Mouse (Mus musculus) hindbrain, embryonic 13.5 days (tissue): ENCODE results near the gene Sstr4. TPM values are rescaled to one million over a fixed set of nuclear protein-coding genes. Genes with fewer than 3 reads are reported as not detected.

ENCODE experiments used
- ATAC-seq: fragments of 200-750 bp; cut with Nextera tagmentation; 2 replicates; pipeline ENCODE4 v1.8.0; 2017; ENCODE audit warnings: moderate TSS enrichment; ENCODE audit not compliant: low FRiP score
- H3K27ac ChIP-seq: fragments of 300-500 bp; sonication (generic); 2 replicates; pipeline ENCODE4 v1.5.1; 2015; ENCODE audit warnings: inconsistent platforms, mild to moderate bottlenecking, moderate library complexity
- H3K27me3 ChIP-seq: fragments of 300-500 bp; sonication (generic); 2 replicates; pipeline ENCODE4 v1.6.1; 2015; ENCODE audit warnings: mild to moderate bottlenecking, inconsistent platforms
- H3K36me3 ChIP-seq: fragments of 300-500 bp; sonication (generic); 2 replicates; pipeline ENCODE4 v1.6.1; 2015; ENCODE audit warnings: mild to moderate bottlenecking, inconsistent platforms
- H3K4me1 ChIP-seq: fragments of 300-500 bp; sonication (generic); replicated peaks from 2 replicates; pipeline ENCODE4 v1.6.1; 2015; ENCODE audit warnings: inconsistent platforms
- H3K4me2 ChIP-seq: fragments of 300-500 bp; sonication (generic); 2 replicates; pipeline ENCODE4 v1.6.1; 2015; ENCODE audit warnings: inconsistent platforms, mild to moderate bottlenecking, moderate library complexity
- H3K4me3 ChIP-seq: fragments of 300-500 bp; sonication (generic); 2 replicates; pipeline ENCODE4 v1.5.1; 2015; ENCODE audit warnings: mild to moderate bottlenecking, inconsistent platforms
- H3K9ac ChIP-seq: fragments of 300-500 bp; sonication (generic); 2 replicates; pipeline ENCODE4 v1.6.1; 2015; ENCODE audit warnings: mild to moderate bottlenecking, inconsistent platforms
- H3K9me3 ChIP-seq: fragments of 300-500 bp; sonication (generic); 2 replicates; pipeline ENCODE4 v1.6.1; 2016; ENCODE audit warnings: inconsistent platforms
- WGBS: fragments of 180-500 bp; shearing (Covaris S2); methylation state at CpG from one replicate; pipeline ENCODE4 v1.1.7; 2015; 5-methylcytosine and 5-hydroxymethylcytosine counted together
- polyA plus RNA-seq: library from polyadenylated mRNA; unstranded; fragments of >200 nt; fragmentation: Nextera tagmentation; extraction: Ambion mirVana; gene quantifications from 2 replicates; pipeline ENCODE4 v1.2.1, GENCODE M21; 2015

The Sstr4 gene
- polyA plus RNA-seq, 1 experiment from 2014 or later: 2.1 TPM

- 70% methylated on average over 10 of the region's 10 CpGs for WGBS
- H3K27ac ChIP-seq: no peak overlapping the region
- H3K4me2 ChIP-seq: no peak overlapping the region
- H3K36me3 ChIP-seq: no peaks in the 10 kb centered on the region
- H3K4me1 ChIP-seq: no peaks in the 10 kb centered on the region
- H3K27me3 ChIP-seq: no peaks in the 10 kb centered on the region
- ATAC-seq: no peak
- no peak overlapping the region for H3K4me3 ChIP-seq
- no peaks in the 10 kb centered on the region for H3K9me3 ChIP-seq
- H3K9ac ChIP-seq: no peak overlapping the region
Observed at GRCm38 (mm10) chr2:148375326-148376150, 19.6 kb upstream of the Sstr4 start.

- H3K36me3 ChIP-seq: no peaks in the 10 kb centered on the region
- H3K9me3 ChIP-seq: no peaks in the 10 kb centered on the region
- no peak overlapping the region for H3K4me3 ChIP-seq
- H3K4me2 ChIP-seq: no peak overlapping the region
- no peak overlapping the region for H3K27ac ChIP-seq
- 86% methylated on average over 1 of the region's 1 CpGs for WGBS
- ATAC-seq: no peak
- H3K4me1 ChIP-seq: no peaks in the 10 kb centered on the region
- H3K27me3 ChIP-seq: no peaks in the 10 kb centered on the region
- H3K9ac ChIP-seq: no peak overlapping the region
Observed at GRCm38 (mm10) chr2:148378817-148379342, 16.3 kb upstream of the Sstr4 start.

GRCm38 (mm10) chr2:148379899-148380413 lies 15.2 kb upstream of the Sstr4 start:
- no peaks in the 10 kb centered on the region for H3K27me3 ChIP-seq
- ATAC-seq: no peak
- no peak overlapping the region for H3K9ac ChIP-seq
- no peak overlapping the region for H3K4me3 ChIP-seq
- WGBS: 88% methylated on average over 1 of the region's 1 CpGs
- H3K4me1 ChIP-seq: no peaks in the 10 kb centered on the region
- H3K4me2 ChIP-seq: no peak overlapping the region
- H3K36me3 ChIP-seq: no peaks in the 10 kb centered on the region
- no peaks in the 10 kb centered on the region for H3K9me3 ChIP-seq
- no peak overlapping the region for H3K27ac ChIP-seq

DNA sequence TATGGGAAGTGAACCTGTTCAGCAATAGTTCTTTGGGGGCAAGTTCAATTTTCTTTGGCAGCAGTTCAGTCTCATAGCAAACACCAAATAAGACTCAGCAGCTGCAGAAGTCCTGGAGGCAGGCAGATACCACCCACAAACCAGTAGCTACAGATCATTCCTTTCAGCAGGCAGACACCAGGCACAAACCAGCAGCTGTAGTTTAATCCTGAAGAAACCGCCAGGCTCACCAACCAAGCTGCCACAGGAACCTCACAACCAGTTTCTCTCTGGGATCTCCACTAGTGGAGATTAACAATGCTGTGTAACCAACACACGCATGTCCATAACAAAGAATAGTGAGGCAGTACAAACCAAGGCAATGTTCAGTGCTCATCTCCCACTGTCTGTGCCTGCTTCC lies 14.1 kb upstream of the Sstr4 start:
- WGBS: 89% methylated on average over 2 of the region's 2 CpGs
- no peaks in the 10 kb centered on the region for H3K9me3 ChIP-seq
- no peaks in the 10 kb centered on the region for H3K4me1 ChIP-seq
- ATAC-seq: no peak
- no peaks in the 10 kb centered on the region for H3K36me3 ChIP-seq
- no peak overlapping the region for H3K4me3 ChIP-seq
- H3K4me2 ChIP-seq: no peak overlapping the region
- H3K27me3 ChIP-seq: no peaks in the 10 kb centered on the region
- no peak overlapping the region for H3K27ac ChIP-seq
- H3K9ac ChIP-seq: no peak overlapping the region

DNA sequence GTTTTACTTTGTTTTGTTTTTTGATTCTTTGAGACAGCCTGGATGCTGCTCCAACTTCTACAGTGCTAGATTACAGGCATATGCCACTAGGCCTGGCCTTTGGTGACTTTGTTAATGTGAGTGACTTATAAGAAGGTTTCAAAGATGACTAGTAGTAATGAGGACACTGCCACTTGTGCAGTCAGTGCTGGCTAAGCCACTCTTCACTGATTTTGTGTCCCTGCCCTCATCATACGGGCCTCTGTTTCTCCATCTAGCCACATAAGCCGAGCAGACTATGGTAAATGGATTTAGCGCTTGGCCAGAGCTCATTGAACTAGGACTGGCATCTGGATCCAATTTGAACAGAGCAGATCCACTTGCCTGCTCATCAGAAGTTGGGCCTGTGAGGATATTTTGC lies 8.7 kb upstream of the Sstr4 start:
- 83% methylated on average over 3 of the region's 3 CpGs for WGBS
- Histone ChIP-seq H3K27me3 (no peaks in the 10 kb centered on the region), H3K36me3 (no peaks in the 10 kb centered on the region), H3K4me3 (no peak overlapping the region), H3K4me2 (no peak overlapping the region), H3K9ac (no peak overlapping the region), H3K27ac (no peak overlapping the region), H3K9me3 (no peaks in the 10 kb centered on the region), H3K4me1 (no peaks in the 10 kb centered on the region)
- ATAC-seq: no peak

GRCm38 (mm10) chr2:148386927-148387326 lies 8.2 kb upstream of the Sstr4 start:
- Histone ChIP-seq H3K4me1 (no peaks in the 10 kb centered on the region), H3K4me3 (no peak overlapping the region), H3K36me3 (no peaks in the 10 kb centered on the region), H3K9me3 (no peaks in the 10 kb centered on the region), H3K27me3 (no peaks in the 10 kb centered on the region), H3K9ac (no peak overlapping the region), H3K4me2 (no peak overlapping the region), H3K27ac (no peak overlapping the region)
- no peak for ATAC-seq
- WGBS: 85% methylated on average over 2 of the region's 2 CpGs

GRCm38 (mm10) chr2:148387652-148388581 lies 7.2 kb upstream of the Sstr4 start:
- no peaks in the 10 kb centered on the region for H3K4me1 ChIP-seq
- no peaks in the 10 kb centered on the region for H3K9me3 ChIP-seq
- no peaks in the 10 kb centered on the region for H3K36me3 ChIP-seq
- H3K4me2 ChIP-seq: no peak overlapping the region
- H3K4me3 ChIP-seq: no peak overlapping the region
- no peak overlapping the region for H3K9ac ChIP-seq
- WGBS: 82% methylated on average over 6 of the region's 6 CpGs
- H3K27ac ChIP-seq: no peak overlapping the region
- no peak for ATAC-seq
- H3K27me3 ChIP-seq: peaks cover 4% of the 10 kb centered on the region; the same call in 1 of the 2 replicates

DNA sequence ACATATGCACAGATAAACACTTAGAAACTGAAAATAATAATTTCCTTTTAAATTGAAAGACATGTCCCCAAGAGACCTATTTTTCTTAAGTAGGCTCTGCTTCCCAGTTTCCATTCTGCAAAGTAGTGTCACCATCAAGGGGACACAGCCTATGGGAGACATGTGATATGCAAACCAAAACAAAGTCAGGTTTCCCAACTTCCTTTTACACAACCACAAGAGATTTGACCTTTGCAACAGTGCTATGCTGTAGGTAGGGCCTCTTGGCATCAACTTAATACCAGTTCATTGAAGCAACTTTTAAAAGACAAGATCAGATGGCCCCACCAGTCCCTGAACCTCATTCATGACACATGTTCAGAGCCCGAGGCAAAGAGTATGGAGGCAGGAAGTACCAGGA lies 2.0 kb upstream of the Sstr4 start:
- Histone ChIP-seq H3K27me3 (peaks cover 53% of the 10 kb centered on the region), H3K4me3 (no peak overlapping the region), H3K9me3 (no peaks in the 10 kb centered on the region), H3K4me1 (peaks cover 9% of the 10 kb centered on the region; the same call in 1 of the 2 replicates), H3K9ac (no peak overlapping the region), H3K36me3 (no peaks in the 10 kb centered on the region), H3K4me2 (no peak overlapping the region), H3K27ac (no peak overlapping the region)
- no peak for ATAC-seq
- 71% methylated on average over 1 of the region's 1 CpGs for WGBS

- Histone ChIP-seq H3K9me3 (no peaks in the 10 kb centered on the region), H3K36me3 (no peaks in the 10 kb centered on the region), H3K4me2 (no peak overlapping the region), H3K27ac (no peak overlapping the region), H3K4me3 (no peak overlapping the region), H3K9ac (no peak overlapping the region), H3K27me3 (peaks cover 55% of the 10 kb centered on the region), H3K4me1 (peaks cover 9% of the 10 kb centered on the region; the same call in 1 of the 2 replicates)
- ATAC-seq: no peak
Observed at GRCm38 (mm10) chr2:148393846-148394245, 1.3 kb upstream of the Sstr4 start.

GRCm38 (mm10) chr2:148396209-148396608 lies 1.1 kb downstream of the Sstr4 start:
- H3K27me3 ChIP-seq: peaks cover 55% of the 10 kb centered on the region
- H3K4me1 ChIP-seq: peaks cover 9% of the 10 kb centered on the region; the same call in 1 of the 2 replicates
- WGBS: 77% methylated on average over 10 of the region's 10 CpGs
- H3K4me2 ChIP-seq: peak overlapping the region; percentile 94
- H3K27ac ChIP-seq: no peak overlapping the region
- no peak overlapping the region for H3K9ac ChIP-seq
- no peaks in the 10 kb centered on the region for H3K9me3 ChIP-seq
- no peak for ATAC-seq
- peak overlapping the region; percentile 67 for H3K4me3 ChIP-seq
- no peaks in the 10 kb centered on the region for H3K36me3 ChIP-seq

DNA sequence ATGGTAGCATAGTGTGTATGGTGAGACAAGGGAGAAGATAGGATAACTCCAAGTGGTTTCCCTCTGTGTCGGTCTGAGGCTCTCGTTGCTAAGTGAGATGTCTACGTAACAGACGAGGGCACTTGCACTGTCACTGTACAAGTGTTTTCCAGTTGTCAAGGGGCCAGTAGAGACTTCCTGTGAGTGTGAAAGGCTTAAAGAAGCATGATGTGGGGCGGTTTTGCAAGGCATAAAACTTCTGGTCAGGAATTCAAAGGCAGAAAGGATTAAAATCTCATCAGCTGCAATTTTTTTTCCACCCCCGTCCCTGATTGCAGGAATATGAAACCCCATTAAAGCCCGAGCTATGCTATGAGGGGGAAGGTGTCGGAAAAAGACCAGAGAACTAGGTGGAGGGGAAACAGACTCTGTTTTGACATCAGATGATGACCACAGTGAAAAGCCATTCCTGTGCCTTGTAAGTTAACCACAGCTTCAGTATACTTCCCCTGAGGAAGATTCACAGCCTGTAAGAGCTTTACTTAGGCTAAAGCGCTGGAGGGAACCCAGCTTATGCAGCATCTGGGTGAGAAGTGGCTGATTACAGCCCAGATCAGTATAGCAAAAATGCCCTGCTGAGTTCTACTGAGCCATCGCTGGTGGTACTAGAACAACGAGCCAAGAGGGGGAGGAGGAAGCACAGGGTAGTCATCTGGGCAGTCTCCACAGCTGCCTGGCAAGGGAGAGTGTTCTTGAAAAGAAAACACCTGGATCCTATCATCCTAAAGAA lies 2.1 kb downstream of the Sstr4 start:
- Histone ChIP-seq H3K4me1 (peaks cover 9% of the 10 kb centered on the region; the same call in 1 of the 2 replicates), H3K9me3 (no peaks in the 10 kb centered on the region), H3K9ac (no peak overlapping the region), H3K4me2 (no peak overlapping the region), H3K27ac (no peak overlapping the region), H3K36me3 (no peaks in the 10 kb centered on the region), H3K4me3 (no peak overlapping the region), H3K27me3 (peaks cover 55% of the 10 kb centered on the region)
- 80% methylated on average over 11 of the region's 11 CpGs for WGBS
- no peak for ATAC-seq

GRCm38 (mm10) chr2:148397784-148398100 lies 2.6 kb downstream of the Sstr4 start:
- no peak overlapping the region for H3K9ac ChIP-seq
- H3K27ac ChIP-seq: no peak overlapping the region
- 90% methylated on average over 1 of the region's 1 CpGs for WGBS
- peaks cover 58% of the 10 kb centered on the region for H3K27me3 ChIP-seq
- no peak overlapping the region for H3K4me2 ChIP-seq
- no peaks in the 10 kb centered on the region for H3K36me3 ChIP-seq
- ATAC-seq: no peak
- H3K9me3 ChIP-seq: no peaks in the 10 kb centered on the region
- no peak overlapping the region for H3K4me3 ChIP-seq
- H3K4me1 ChIP-seq: peaks cover 9% of the 10 kb centered on the region; the same call in 1 of the 2 replicates
